Comparison of ENCODE assay signal across 11 mouse cellular contexts in the genomic region with DNA sequence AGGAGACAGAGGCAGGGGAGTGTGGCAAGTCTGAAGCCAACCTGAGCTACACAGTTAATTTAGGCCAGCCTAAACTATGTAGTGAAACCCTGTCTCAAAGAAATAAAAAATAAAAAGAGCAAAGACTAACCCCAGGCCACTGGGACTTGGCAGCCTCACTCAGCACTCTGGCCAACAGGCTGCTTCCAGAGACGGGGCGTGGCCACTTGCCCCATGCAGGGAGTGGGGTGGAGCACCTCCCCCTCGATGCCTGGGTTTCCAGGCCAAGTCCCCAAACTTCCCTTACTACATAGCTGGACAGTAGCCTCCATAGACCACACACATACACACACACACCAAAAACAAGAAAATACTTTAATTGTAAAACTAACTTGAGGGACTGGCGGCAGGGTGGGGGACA. TPM values are rescaled to one million over a fixed set of nuclear protein-coding genes. Genes with fewer than 3 reads are reported as not detected.
DNase-seq lines count a peak whose midpoint lies in the region; ATAC-seq and TF ChIP-seq lines count a peak whose summit lies in the region.
"Had no signal": no experiment of that assay in that cellular context is flagged by ENCODE, and none has a peak within 500 bp of the region (broad histone marks: within the 10 kb centered on the region; RNA-seq: fewer than 3 reads in every experiment).

No protein-coding gene starts in this region.

- WGBS in hindbrain, postnatal 0 days, result 46% methylated on average over 4 of the region's 4 CpGs
- WGBS in hindbrain, embryonic 11.5 days, result 51% methylated on average over 4 of the region's 4 CpGs

- no peak for TF ChIP-seq CTCF in hindbrain, postnatal 0 days (IDR thresholded peaks at IDR 0.05; ENCODE audit: low read depth)

- H3K27ac ChIP-seq in hindbrain, postnatal 0 days, result no peak overlapping the region
- H3K27ac ChIP-seq in hindbrain, embryonic 11.5 days (ENCODE audit: low read depth, low read length), result no peak overlapping the region

- no peaks in the 10 kb centered on the region for H3K27me3 ChIP-seq in hindbrain, postnatal 0 days (ENCODE audit: insufficient read depth, low read length)
- no peaks in the 10 kb centered on the region for H3K27me3 ChIP-seq in hindbrain, embryonic 11.5 days (ENCODE audit: control insufficient read depth, insufficient read depth, low read length)
- H3K27me3 ChIP-seq: Patski had no signal

- no peak overlapping the region for H3K4me3 ChIP-seq in hindbrain, postnatal 0 days (ENCODE audit: low read length)
- no peak overlapping the region for H3K4me3 ChIP-seq in hindbrain, embryonic 11.5 days (ENCODE audit: low read depth, low read length)

- intact Hi-C loops in heart, postnatal 36 days (cut with DNase I), result no loop called here

- no peaks in the 10 kb centered on the region for H3K9me3 ChIP-seq in hindbrain, postnatal 0 days (ENCODE audit: low read length)
- no peaks in the 10 kb centered on the region for H3K9me3 ChIP-seq in hindbrain, embryonic 11.5 days (ENCODE audit: control insufficient read depth, low read length)

- H3K4me1 ChIP-seq in hindbrain, postnatal 0 days (ENCODE audit: insufficient read depth, low read length), result no peaks in the 10 kb centered on the region
- no peaks in the 10 kb centered on the region for H3K4me1 ChIP-seq in hindbrain, embryonic 11.5 days (replicated peaks; ENCODE audit: control insufficient read depth, insufficient read depth, low read length)

- peak; percentile 25 for DNase-seq in hindbrain, postnatal 0 days (ENCODE audit: low spot score)
- DNase-seq in hindbrain, embryonic 11.5 days (ENCODE audit: low spot score), result no peak
- peak; percentile 46 to 66 for DNase-seq in adrenal gland, postnatal 36 days
- DNase-seq in heart, postnatal 36 days, result peak; percentile 50 to 52
- DNase-seq in lung, postnatal 10 days, result peak; percentile 89
- DNase-seq in embryo, embryonic 9.5 days (ENCODE audit: extremely low spot score), result no peak
- DNase-seq in urinary bladder, adult 2 months (ENCODE audit: low spot score), result no peak
- no peak for DNase-seq in urinary bladder, postnatal 25 days (ENCODE audit: low spot score)

- no peak for ATAC-seq in hindbrain, postnatal 0 days
- no peak for ATAC-seq in hindbrain, embryonic 11.5 days (ENCODE audit: low FRiP score)
- ATAC-seq: Patski had no signal

- H3K36me3 ChIP-seq in hindbrain, postnatal 0 days (ENCODE audit: insufficient read depth, low read length), result peaks cover 13% of the 10 kb centered on the region
- H3K36me3 ChIP-seq in hindbrain, embryonic 11.5 days (ENCODE audit: control insufficient read depth, insufficient read depth, low read length), result peaks cover 3% of the 10 kb centered on the region; the same call in 1 of the 2 replicates

- no peak overlapping the region for H3K4me2 ChIP-seq in hindbrain, postnatal 0 days (ENCODE audit: low read depth, low read length)
- no peak overlapping the region for H3K4me2 ChIP-seq in hindbrain, embryonic 11.5 days (replicated peaks; ENCODE audit: low read depth, low read length)
- H3K4me2 ChIP-seq: liver, embryonic 11.5 days had no signal

- H3K9ac ChIP-seq in hindbrain, postnatal 0 days (replicated peaks; ENCODE audit: low read length), result no peak overlapping the region
- no peak overlapping the region for H3K9ac ChIP-seq in hindbrain, embryonic 11.5 days (ENCODE audit: low read depth, low read length)

RNA-seq across cellular contexts. Expression of gene Nccrp1, which starts 11.4 kb away (rescaled TPM):
- total RNA-seq in hindbrain, postnatal 0 days (2014; rRNA removed), result not detected in 2 replicates
- polyA plus RNA-seq in hindbrain, postnatal 0 days (2015; fragmentation: Nextera tagmentation; extraction: Ambion mirVana), result 0.34 TPM in 2 replicates
- not detected in 2 replicates for polyA plus RNA-seq in hindbrain, embryonic 11.5 days (2014; fragmentation: Nextera tagmentation; extraction: Ambion mirVana)
- total RNA-seq in adrenal gland, postnatal 36 days (2021), result under 1 TPM in 1 of 2 experiments, not detected in 1; 0.20 TPM
- not detected for total RNA-seq in heart, postnatal 36 days (2021)
- 0.67 and 1.1 TPM in 2 replicates for polyA plus RNA-seq in urinary bladder, adult 2 months (2012; rRNA removed)
- polyA plus RNA-seq: liver, embryonic 11.5 days; Patski had no signal

RNA-seq across cellular contexts. Expression of gene Sycn, which starts 17.8 kb away (rescaled TPM):
- total RNA-seq in hindbrain, postnatal 0 days (2014; rRNA removed), result not detected in 2 replicates
- not detected in 2 replicates for polyA plus RNA-seq in hindbrain, postnatal 0 days (2015; fragmentation: Nextera tagmentation; extraction: Ambion mirVana)
- not detected in 2 replicates for polyA plus RNA-seq in hindbrain, embryonic 11.5 days (2014; fragmentation: Nextera tagmentation; extraction: Ambion mirVana)
- not detected for total RNA-seq in adrenal gland, postnatal 36 days (2021)
- not detected for total RNA-seq in heart, postnatal 36 days (2021)
- polyA plus RNA-seq in urinary bladder, adult 2 months (2012; rRNA removed), result 0.27 TPM in 1 of 2 replicates, not detected in the other
- polyA plus RNA-seq: liver, embryonic 11.5 days; Patski had no signal

RNA-seq across cellular contexts. Expression of gene Ifnl3, which starts 35.9 kb away (rescaled TPM):
- total RNA-seq in hindbrain, postnatal 0 days (2014; rRNA removed), result not detected in 2 replicates
- polyA plus RNA-seq in hindbrain, postnatal 0 days (2015; fragmentation: Nextera tagmentation; extraction: Ambion mirVana), result not detected in 2 replicates
- polyA plus RNA-seq in hindbrain, embryonic 11.5 days (2014; fragmentation: Nextera tagmentation; extraction: Ambion mirVana), result not detected in 2 replicates
- not detected for total RNA-seq in adrenal gland, postnatal 36 days (2021)
- not detected for total RNA-seq in heart, postnatal 36 days (2021)
- not detected in 2 replicates for polyA plus RNA-seq in urinary bladder, adult 2 months (2012; rRNA removed)
- polyA plus RNA-seq: liver, embryonic 11.5 days; Patski; small intestine, adult 2 months had no signal

RNA-seq across cellular contexts. Expression of gene Samd4b, which starts 39.5 kb away (rescaled TPM):
- 58.8 and 60.5 TPM in 2 replicates for total RNA-seq in hindbrain, postnatal 0 days (2014; rRNA removed)
- 17.7 and 19.7 TPM in 2 replicates for polyA plus RNA-seq in hindbrain, postnatal 0 days (2015; fragmentation: Nextera tagmentation; extraction: Ambion mirVana)
- 25.3 and 27.4 TPM in 2 replicates for polyA plus RNA-seq in hindbrain, embryonic 11.5 days (2014; fragmentation: Nextera tagmentation; extraction: Ambion mirVana)
- total RNA-seq in adrenal gland, postnatal 36 days (2021), result 10 to 100 TPM; 62.5 to 69.8 TPM
- total RNA-seq in heart, postnatal 36 days (2021), result 10 to 100 TPM; 20.5 to 24.5 TPM
- 49.9 and 54.5 TPM in 2 replicates for polyA plus RNA-seq in urinary bladder, adult 2 months (2012; rRNA removed)

RNA-seq across cellular contexts. Expression of gene Pak4, which starts 39.5 kb away (rescaled TPM):
- 14.8 and 20.3 TPM in 2 replicates for total RNA-seq in hindbrain, postnatal 0 days (2014; rRNA removed)
- 13.2 and 14.0 TPM in 2 replicates for polyA plus RNA-seq in hindbrain, postnatal 0 days (2015; fragmentation: Nextera tagmentation; extraction: Ambion mirVana)
- 30.5 and 32.6 TPM in 2 replicates for polyA plus RNA-seq in hindbrain, embryonic 11.5 days (2014; fragmentation: Nextera tagmentation; extraction: Ambion mirVana)
- total RNA-seq in adrenal gland, postnatal 36 days (2021), result 10 to 100 TPM; 28.0 to 30.0 TPM
- 1 to 10 TPM; 7.3 to 7.4 TPM for total RNA-seq in heart, postnatal 36 days (2021)
- 24.7 and 31.3 TPM in 2 replicates for polyA plus RNA-seq in urinary bladder, adult 2 months (2012; rRNA removed)

Comparison
In these comparisons a context has a peak if more than half of its experiments do, and no peak if none do; other contexts are left out.
1. DNase-seq: peak in hindbrain, postnatal 0 days (single experiment), adrenal gland, postnatal 36 days (2 of 2), heart, postnatal 36 days (2 of 2) and lung, postnatal 10 days (single experiment); none in hindbrain, embryonic 11.5 days (single experiment), embryo, embryonic 9.5 days (single experiment), urinary bladder, adult 2 months (single experiment) and urinary bladder, postnatal 25 days (single experiment).